Mouse (Mus musculus): Measurements from ENCODE around the gene Fam166b. TPM values are rescaled to one million over a fixed set of nuclear protein-coding genes. Genes with fewer than 3 reads are reported as not detected.

The Fam166b gene
- polyA plus RNA-seq, 1 experiment from 2014 or later: 0.10 TPM

DNA sequence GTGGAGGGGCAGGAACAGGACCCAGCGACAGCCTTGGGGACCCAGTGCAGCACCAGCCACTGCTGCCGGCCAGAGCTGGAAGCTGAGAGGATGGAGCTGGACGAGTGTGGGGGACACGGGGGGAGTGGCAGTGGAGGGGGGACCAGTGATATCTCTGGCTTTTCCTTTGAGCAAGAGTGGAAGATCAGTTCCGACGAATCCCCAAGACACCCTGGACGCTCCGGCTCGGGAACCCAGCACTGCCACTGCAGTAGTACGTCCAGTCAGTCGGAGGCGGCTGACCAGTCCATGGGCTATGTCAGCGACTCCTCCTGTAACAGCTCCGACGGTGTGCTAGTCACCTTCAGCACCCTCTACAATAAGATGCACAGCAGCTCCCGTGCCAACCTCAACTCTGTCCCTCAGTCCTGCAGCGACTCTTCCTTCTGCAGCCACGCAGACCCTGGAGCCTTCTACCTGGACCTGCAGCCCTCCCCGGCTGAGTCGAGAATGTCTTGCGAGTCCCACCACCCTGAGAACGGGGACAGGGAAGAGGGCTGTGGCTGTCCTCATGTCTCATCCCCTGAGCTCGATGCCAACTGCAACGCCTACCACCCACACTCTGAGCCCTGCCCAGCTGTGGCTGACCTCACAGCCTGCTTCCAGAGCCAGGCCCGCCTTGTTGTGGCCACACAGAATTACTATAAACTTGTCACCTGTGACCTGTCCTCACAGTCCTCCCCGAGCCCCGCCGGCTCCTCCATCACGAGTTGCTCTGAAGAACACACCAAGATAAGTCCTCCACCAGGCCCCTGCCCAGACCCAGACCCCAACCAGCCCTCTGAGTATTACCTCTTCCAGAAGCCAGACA lies 13.5 kb downstream of the Fam166b start:
- Histone ChIP-seq H3K9me3 (no peaks in the 10 kb centered on the region), H3K36me3 (replicated peaks) (peaks cover 27% of the 10 kb centered on the region), H3K27me3 (ENCODE audit: poor library complexity, severe bottlenecking) (no peaks in the 10 kb centered on the region), H3K4me1 (peaks cover 16% of the 10 kb centered on the region; the same call in 1 of the 2 replicates), H3K27ac (no peak overlapping the region), H3K4me3 (no peak overlapping the region)
- 93% methylated on average over 29 of the region's 29 CpGs for WGBS
- DNase-seq (ENCODE audit: extremely low spot score, low spot score): no peak

DNA sequence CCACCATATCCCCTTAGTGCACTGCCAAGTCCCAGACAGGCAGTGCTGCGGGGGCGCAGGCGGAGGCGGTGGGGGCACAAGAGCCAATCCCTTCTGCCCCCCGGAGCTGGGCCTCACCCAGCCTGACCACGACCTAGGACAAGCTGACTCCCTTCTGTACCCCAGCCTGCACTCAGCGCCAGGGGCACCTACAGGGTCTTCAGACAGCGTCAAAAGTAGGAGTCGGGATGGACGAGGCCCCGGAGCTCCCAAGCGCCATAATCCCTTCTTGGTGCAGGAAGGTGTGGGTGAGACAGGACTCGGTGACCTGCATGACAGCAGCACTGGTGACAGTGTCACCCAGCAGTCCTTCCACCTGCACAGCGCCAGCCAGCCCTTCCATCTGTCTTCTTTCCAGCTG lies 14.2 kb downstream of the Fam166b start:
- peaks cover 15% of the 10 kb centered on the region; the same call in 1 of the 2 replicates for H3K4me1 ChIP-seq
- DNase-seq (ENCODE audit: extremely low spot score, low spot score): no peak
- H3K4me3 ChIP-seq: no peak overlapping the region
- H3K36me3 ChIP-seq (replicated peaks): peaks cover 27% of the 10 kb centered on the region
- H3K9me3 ChIP-seq: no peaks in the 10 kb centered on the region
- no peaks in the 10 kb centered on the region for H3K27me3 ChIP-seq (ENCODE audit: poor library complexity, severe bottlenecking)
- 87% methylated on average over 14 of the region's 14 CpGs for WGBS
- no peak overlapping the region for H3K27ac ChIP-seq

DNA sequence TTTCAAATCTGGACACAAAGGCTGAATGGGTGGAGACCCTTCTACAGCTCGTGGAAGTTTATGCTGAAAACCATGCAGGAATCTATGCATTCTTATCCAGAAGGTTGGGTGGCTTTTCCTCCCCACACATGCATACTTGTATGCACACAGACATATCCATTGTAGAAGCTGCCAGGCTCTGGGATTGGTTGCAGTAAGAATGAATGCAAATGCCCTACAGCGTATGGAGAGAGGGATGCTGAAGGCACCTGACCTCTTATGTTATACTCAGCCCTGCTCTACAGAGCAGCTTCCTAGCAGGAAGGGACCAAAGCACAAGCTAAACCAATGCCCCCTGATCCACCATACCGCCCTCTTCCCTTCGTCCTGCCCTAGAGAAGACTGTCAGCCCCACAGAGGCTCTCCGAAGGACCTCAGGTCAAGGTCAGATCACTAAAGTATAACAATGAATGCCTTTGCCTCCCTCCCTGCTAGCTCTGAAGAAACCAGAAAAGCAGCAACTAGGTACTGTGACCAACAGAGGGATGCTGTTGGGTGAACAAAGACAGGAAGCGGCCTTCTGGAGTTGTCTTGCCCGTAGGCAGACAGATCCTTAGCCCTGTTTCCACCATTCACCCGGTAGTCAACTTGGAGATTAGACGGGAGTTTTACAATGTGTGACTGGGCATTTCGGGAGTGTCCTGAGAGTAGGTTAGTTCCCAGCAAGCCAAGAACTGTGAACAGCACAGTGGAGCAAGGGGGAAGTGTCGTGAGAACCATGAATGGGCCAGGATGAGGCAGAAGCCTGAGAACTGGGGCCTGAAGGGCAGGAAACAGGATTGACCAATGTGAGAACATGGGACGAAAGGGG lies 21.6 kb downstream of the Fam166b start:
- no peak for DNase-seq (ENCODE audit: extremely low spot score, low spot score)

DNA sequence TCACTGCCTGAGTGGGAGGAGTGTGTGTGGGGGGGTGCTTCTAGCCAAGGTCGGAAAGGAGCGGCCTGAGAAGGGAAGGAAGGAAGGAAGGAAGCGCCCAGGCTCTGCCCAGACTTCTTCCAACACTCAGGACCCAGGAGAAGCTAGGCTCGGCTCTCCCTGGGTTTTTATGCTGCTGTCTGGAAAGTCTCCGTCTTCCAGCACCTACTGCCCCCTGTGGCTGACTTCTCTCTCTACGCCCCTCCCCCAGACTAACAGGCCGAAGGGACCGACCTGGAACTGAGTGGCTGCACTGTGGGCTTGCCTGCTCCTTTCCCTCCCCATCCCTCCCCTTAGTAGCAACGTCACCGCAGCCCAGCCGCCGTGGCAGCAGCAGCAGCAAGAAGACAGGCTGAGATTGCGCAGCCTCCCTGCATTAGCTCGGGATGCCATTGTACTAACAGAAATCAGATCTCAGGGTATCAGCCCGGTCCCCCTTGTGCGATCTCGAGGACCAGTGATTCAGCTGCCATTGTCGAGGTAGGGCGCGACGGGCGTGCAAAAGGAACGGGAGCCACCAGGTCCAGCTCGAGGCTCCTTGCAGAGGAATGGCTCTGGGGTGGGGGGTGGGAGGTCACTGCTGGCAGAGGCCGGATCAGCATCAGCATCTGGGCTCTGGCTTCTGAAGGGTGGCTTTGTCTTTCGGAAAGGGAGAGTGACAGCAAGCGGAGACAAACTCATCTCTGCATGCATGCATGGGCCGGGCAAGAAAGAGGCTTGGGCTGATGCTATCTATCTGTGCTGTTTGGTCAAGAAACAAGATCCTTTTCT lies 22.6 kb downstream of the Fam166b start:
- WGBS: 1% methylated on average over 28 of the region's 28 CpGs
- Histone ChIP-seq H3K4me1 (peaks cover 32% of the 10 kb centered on the region), H3K9me3 (no peaks in the 10 kb centered on the region), H3K27me3 (ENCODE audit: poor library complexity, severe bottlenecking) (no peaks in the 10 kb centered on the region; the same call in 1 of the 2 replicates), H3K4me3 (peak overlapping the region; percentile 60), H3K36me3 (replicated peaks) (no peaks in the 10 kb centered on the region), H3K27ac (peak overlapping the region; percentile 87)
- peak; percentile 78 for DNase-seq (ENCODE audit: extremely low spot score, low spot score)

More for the DNA sequence above, 21.6 kb downstream of the Fam166b start:
- Histone ChIP-seq H3K4me1 (peaks cover 29% of the 10 kb centered on the region), H3K9me3 (no peaks in the 10 kb centered on the region), H3K27me3 (ENCODE audit: poor library complexity, severe bottlenecking) (no peaks in the 10 kb centered on the region; the same call in 1 of the 2 replicates), H3K4me3 (peak overlapping the region; percentile 60), H3K27ac (peak overlapping the region; percentile 87), H3K36me3 (replicated peaks) (no peaks in the 10 kb centered on the region)
- WGBS: 72% methylated on average over 12 of the region's 12 CpGs

DNA sequence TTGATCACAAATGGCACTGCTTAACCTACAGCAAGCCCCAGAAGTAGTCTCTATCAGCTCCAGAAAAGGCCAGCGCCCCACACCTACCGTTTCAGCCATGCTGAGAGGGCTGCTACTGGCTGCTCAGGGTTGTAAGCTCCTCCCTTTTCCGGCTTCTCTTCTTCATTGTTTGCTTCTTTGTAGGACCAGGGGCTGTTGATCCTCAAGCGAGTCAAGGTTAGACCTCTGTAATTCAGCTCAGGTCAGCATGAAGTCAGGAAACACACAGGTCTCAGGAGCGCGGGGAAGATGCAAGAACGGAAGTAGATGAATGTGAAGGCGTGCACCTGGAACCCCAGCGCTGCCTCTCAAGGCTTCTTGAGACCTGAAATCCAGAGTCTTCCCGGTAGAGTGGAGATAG lies 24.2 kb downstream of the Fam166b start:
- Histone ChIP-seq H3K36me3 (replicated peaks) (no peaks in the 10 kb centered on the region), H3K27ac (no peak overlapping the region), H3K27me3 (ENCODE audit: poor library complexity, severe bottlenecking) (no peaks in the 10 kb centered on the region; the same call in 1 of the 2 replicates), H3K4me1 (peaks cover 49% of the 10 kb centered on the region), H3K4me3 (no peak overlapping the region), H3K9me3 (no peaks in the 10 kb centered on the region)
- WGBS: 93% methylated on average over 10 of the region's 10 CpGs
- no peak for DNase-seq (ENCODE audit: extremely low spot score, low spot score)

DNA sequence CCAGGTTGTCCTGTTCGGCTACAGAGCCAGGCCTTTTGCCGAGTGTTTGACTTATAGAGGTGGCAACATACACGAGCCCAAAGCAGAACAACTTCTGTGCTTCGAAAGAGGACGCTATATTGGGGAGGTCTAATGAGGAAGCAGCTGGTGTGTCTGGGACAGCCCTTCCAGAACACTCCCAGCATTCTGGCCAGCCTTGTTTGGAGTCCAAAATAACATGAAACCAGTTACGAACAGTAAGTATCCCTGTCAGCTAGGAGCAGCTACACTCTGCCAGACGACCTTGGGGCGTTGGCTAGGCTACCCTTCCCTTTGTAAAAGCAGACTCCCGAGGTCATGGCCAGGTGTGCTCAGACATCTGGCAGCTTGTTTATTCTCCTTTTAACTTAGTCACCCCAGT lies 26.7 kb downstream of the Fam166b start:
- Histone ChIP-seq H3K36me3 (replicated peaks) (no peaks in the 10 kb centered on the region), H3K4me3 (no peak overlapping the region), H3K27me3 (ENCODE audit: poor library complexity, severe bottlenecking) (no peaks in the 10 kb centered on the region; the same call in 1 of the 2 replicates), H3K27ac (no peak overlapping the region), H3K9me3 (no peaks in the 10 kb centered on the region), H3K4me1 (peaks cover 61% of the 10 kb centered on the region)
- no peak for DNase-seq (ENCODE audit: extremely low spot score, low spot score)
- WGBS: 88% methylated on average over 9 of the region's 9 CpGs

DNA sequence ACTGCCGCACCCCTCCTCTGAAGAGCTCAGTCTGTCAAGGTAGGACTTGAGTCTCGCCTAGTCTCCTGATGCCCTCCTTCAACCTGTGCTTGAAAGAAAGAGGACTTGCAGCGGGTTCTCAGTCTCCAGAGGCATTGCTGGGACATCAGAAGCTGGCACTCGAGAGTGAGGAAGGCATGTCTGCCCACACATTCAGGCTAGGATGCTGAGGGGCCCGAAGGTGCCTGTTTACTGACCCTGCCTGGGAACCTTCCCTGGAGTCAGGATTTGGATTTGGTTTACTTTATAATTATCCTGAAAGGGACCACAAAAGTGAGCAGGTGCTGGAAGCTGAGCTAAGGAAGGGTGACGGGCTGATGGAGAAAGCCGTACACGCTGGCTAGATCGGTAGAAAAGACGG lies 27.4 kb downstream of the Fam166b start:
- DNase-seq (ENCODE audit: extremely low spot score, low spot score): no peak
- Histone ChIP-seq H3K36me3 (replicated peaks) (no peaks in the 10 kb centered on the region), H3K27me3 (ENCODE audit: poor library complexity, severe bottlenecking) (no peaks in the 10 kb centered on the region; the same call in 1 of the 2 replicates), H3K4me3 (no peak overlapping the region), H3K9me3 (no peaks in the 10 kb centered on the region), H3K4me1 (peaks cover 53% of the 10 kb centered on the region), H3K27ac (peak overlapping the region; percentile 36)
- WGBS: 85% methylated on average over 10 of the region's 10 CpGs

DNA sequence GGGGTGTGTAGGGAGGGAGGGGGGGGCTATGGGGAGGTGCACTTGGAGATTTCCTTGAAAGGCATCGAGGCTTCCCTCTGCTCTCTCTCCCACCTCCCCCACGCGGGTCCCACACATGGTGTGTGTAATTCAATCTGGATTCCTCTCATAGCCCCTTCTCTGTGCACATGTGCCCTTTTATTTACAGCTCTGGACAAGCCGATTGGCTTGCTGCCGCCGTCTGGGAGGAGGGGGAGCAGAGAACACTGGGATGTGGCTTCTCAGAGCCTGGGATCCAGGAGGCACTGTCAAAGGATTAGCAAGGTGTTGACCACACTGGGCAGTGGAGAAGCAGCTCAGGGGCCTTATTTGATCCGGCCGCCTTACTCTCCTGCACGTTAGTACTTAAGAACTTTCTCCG lies 28.0 kb downstream of the Fam166b start:
- peaks cover 48% of the 10 kb centered on the region for H3K4me1 ChIP-seq
- H3K27me3 ChIP-seq (ENCODE audit: poor library complexity, severe bottlenecking): no peaks in the 10 kb centered on the region; the same call in 1 of the 2 replicates
- H3K4me3 ChIP-seq: no peak overlapping the region
- H3K36me3 ChIP-seq (replicated peaks): no peaks in the 10 kb centered on the region
- H3K9me3 ChIP-seq: no peaks in the 10 kb centered on the region
- DNase-seq (ENCODE audit: extremely low spot score, low spot score): no peak
- peak overlapping the region; percentile 36 for H3K27ac ChIP-seq
- 20% methylated on average over 10 of the region's 10 CpGs for WGBS

DNA sequence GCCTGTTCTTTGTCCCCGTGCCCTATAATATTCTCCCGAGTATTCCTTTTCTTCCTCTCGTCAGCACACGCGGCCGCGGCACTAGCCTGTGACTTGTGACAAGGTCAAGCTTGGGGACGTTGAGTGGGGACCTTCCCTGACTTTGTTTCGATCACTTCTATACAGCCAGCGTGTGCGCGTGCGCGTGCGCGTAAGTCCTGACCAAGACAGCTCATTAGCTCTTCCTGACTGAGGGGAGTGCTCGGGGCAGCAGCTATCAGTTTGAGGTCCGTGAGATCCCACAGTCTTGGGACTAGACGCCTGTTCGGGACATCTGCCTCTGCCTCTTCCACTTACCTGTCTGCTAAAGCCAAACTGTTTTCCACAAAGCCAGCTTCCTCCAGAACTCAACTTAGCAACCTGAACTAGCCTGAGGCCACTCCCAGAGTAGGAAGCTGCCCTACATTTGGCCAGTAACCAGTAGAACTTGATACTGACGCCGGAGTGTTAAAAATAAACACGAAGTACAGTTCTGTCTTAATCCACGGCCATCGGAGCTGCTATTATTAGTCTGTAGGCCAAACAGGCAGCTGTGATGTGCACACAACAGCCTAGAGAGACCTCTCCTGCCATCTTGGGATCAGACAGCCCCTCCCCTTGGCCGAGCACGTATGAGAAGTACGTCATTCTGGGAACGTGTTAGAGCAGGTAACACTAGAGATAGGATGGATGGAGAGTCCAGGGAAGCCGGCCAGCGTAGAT lies 29.4 kb downstream of the Fam166b start:
- H3K4me3 ChIP-seq: no peak overlapping the region
- 87% methylated on average over 31 of the region's 31 CpGs for WGBS
- H3K9me3 ChIP-seq: no peaks in the 10 kb centered on the region
- peak overlapping the region; percentile 33; the same call in 1 of the 2 replicates for H3K27ac ChIP-seq
- H3K36me3 ChIP-seq (replicated peaks): no peaks in the 10 kb centered on the region
- no peak for DNase-seq (ENCODE audit: extremely low spot score, low spot score)
- peaks cover 43% of the 10 kb centered on the region for H3K4me1 ChIP-seq
- no peaks in the 10 kb centered on the region for H3K27me3 ChIP-seq (ENCODE audit: poor library complexity, severe bottlenecking)

DNA sequence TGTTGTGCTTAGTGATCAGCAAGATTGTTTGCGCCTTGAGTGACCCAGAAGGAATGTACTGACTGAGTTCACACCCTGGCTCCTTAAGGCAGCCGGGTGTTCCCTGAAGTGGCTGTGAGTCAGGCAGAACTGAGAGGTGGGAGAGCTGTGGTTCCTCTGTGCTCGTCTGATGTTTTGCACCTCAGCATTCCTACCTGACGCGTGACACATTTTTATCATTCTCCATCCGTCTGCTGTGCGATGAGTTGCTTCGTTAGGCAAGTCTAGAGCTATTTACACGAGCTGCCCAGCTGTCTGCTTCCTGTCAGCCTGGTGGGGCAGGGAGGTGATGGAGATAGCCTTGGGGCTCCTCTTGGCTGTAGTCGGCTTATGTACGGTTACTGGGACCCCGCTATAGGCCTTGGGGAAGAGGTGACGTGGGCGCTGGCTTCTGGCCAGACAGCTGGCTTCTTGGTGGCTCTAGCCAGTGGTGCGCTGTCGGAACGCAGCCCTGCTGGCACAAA lies 30.1 kb downstream of the Fam166b start:
- no peak for DNase-seq (ENCODE audit: extremely low spot score, low spot score)
- H3K9me3 ChIP-seq: no peaks in the 10 kb centered on the region
- peaks cover 50% of the 10 kb centered on the region for H3K4me1 ChIP-seq
- no peaks in the 10 kb centered on the region for H3K36me3 ChIP-seq (replicated peaks)
- H3K27ac ChIP-seq: 0 out of 2 replicates have a peak overlapping the region, but pooled peaks have one; percentile 51
- 72% methylated on average over 17 of the region's 17 CpGs for WGBS
- H3K27me3 ChIP-seq (ENCODE audit: poor library complexity, severe bottlenecking): no peaks in the 10 kb centered on the region
- H3K4me3 ChIP-seq: no peak overlapping the region

DNA sequence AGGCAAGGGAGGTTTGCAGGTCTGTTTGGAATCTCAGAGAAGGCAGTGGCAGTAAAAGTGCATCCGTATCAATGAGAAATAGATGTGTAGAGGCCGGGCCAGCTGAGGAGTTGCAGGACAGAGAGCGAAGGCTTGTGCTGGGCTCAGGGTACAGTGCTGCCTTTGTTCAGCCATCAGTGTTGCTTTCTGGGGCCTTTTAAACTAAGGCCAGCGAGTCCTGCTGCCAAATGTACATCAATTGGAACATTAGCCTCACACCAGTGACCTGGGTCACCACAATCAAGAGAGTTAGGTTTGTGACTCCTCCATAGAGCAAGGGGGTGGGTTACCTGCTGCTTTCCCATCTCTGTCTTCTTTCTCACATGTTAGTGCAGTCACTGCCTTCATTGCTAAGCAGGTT lies 30.9 kb downstream of the Fam166b start:
- H3K36me3 ChIP-seq (replicated peaks): no peaks in the 10 kb centered on the region
- no peaks in the 10 kb centered on the region for H3K27me3 ChIP-seq (ENCODE audit: poor library complexity, severe bottlenecking)
- peak overlapping the region; percentile 51; the same call in 1 of the 2 replicates for H3K27ac ChIP-seq
- no peaks in the 10 kb centered on the region for H3K9me3 ChIP-seq
- DNase-seq (ENCODE audit: extremely low spot score, low spot score): no peak
- no peak overlapping the region for H3K4me3 ChIP-seq
- H3K4me1 ChIP-seq: peaks cover 50% of the 10 kb centered on the region
- WGBS: 66% methylated on average over 4 of the region's 4 CpGs

All from forebrain, embryonic 10.5 days (tissue).